Mouse (Mus musculus) forebrain, embryonic 12.5 days (tissue): Measurements from ENCODE around the gene Zfp473. TPM values are rescaled to one million over a fixed set of nuclear protein-coding genes. Genes with fewer than 3 reads are reported as not detected.
A peak's percentile ranks its signal among the peaks of the same experiment; 100 is the strongest.

Experiments used
- ATAC-seq: fragments of 200-750 bp; cut with Nextera tagmentation; 2 replicates; pipeline ENCODE4 v1.8.0; 2017; ENCODE audit warnings: moderate TSS enrichment; ENCODE audit not compliant: low FRiP score
- H3K27ac ChIP-seq: fragments of 300-500 bp; sonication (generic); 2 replicates; pipeline ENCODE4 v1.5.1; 2016; ENCODE audit warnings: mild to moderate bottlenecking
- H3K27me3 ChIP-seq: fragments of 300-500 bp; sonication (generic); 2 replicates; pipeline ENCODE4 v1.6.1; 2016; ENCODE audit warnings: mild to moderate bottlenecking
- H3K36me3 ChIP-seq: fragments of 300-500 bp; sonication (generic); replicated peaks from 2 replicates; pipeline ENCODE4 v1.6.1; 2016; ENCODE audit warnings: mild to moderate bottlenecking
- H3K4me1 ChIP-seq: fragments of 300-500 bp; sonication (generic); 2 replicates; pipeline ENCODE4 v1.6.1; 2016
- H3K4me2 ChIP-seq: fragments of 300-500 bp; sonication (generic); 2 replicates; pipeline ENCODE4 v1.6.1; 2016; ENCODE audit warnings: mild to moderate bottlenecking, moderate library complexity
- H3K4me3 ChIP-seq: fragments of 300-500 bp; sonication (generic); replicated peaks from 2 replicates; pipeline ENCODE4 v1.5.1; 2016; ENCODE audit warnings: mild to moderate bottlenecking
- H3K9ac ChIP-seq: fragments of 300-500 bp; sonication (generic); 2 replicates; pipeline ENCODE4 v1.6.1; 2016; ENCODE audit warnings: mild to moderate bottlenecking
- H3K9me3 ChIP-seq: fragments of 300-500 bp; sonication (generic); 2 replicates; pipeline ENCODE4 v1.6.1; 2016
- WGBS: fragments of 180-500 bp; shearing (Covaris S2); methylation state at CpG from one replicate; pipeline ENCODE4 v1.1.7; 2016; 5-methylcytosine and 5-hydroxymethylcytosine counted together
- polyA plus RNA-seq: library from polyadenylated mRNA; unstranded; fragments of >200 nt; fragmentation: Nextera tagmentation; extraction: Ambion mirVana; gene quantifications from 2 replicates; pipeline ENCODE4 v1.2.1, GENCODE M21; 2016

The Zfp473 gene
- polyA plus RNA-seq, 1 experiment from 2014 or later: 2.4 TPM

- H3K27me3 ChIP-seq: no peaks in the 10 kb centered on the region
- peaks cover under 1% of the 10 kb centered on the region; the same call in 1 of the 2 replicates for H3K36me3 ChIP-seq
- H3K4me3 ChIP-seq: no peak overlapping the region
- 75% methylated on average over 4 of the region's 4 CpGs for WGBS
- H3K9me3 ChIP-seq: no peaks in the 10 kb centered on the region
- peak overlapping the region; percentile 69 for H3K4me2 ChIP-seq
- no peak overlapping the region for H3K9ac ChIP-seq
- no peak for ATAC-seq
- peaks cover 28% of the 10 kb centered on the region for H3K4me1 ChIP-seq
- H3K27ac ChIP-seq: no peak overlapping the region
These were observed 3.7 kb downstream of the Zfp473 start for GRCm38 (mm10) chr7:44747115-44747514.

GRCm38 (mm10) chr7:44745076-44745475 lies 5.8 kb downstream of the Zfp473 start:
- peak overlapping the region; percentile 63 for H3K27ac ChIP-seq
- under 1% methylated on average over 18 of the region's 18 CpGs for WGBS
- no peaks in the 10 kb centered on the region for H3K36me3 ChIP-seq
- H3K4me2 ChIP-seq: peak overlapping the region; percentile 74
- ATAC-seq: peak; percentile 60
- peak overlapping the region; percentile 70 for H3K9ac ChIP-seq
- H3K27me3 ChIP-seq: no peaks in the 10 kb centered on the region
- H3K9me3 ChIP-seq: no peaks in the 10 kb centered on the region
- H3K4me3 ChIP-seq: peak overlapping the region; percentile 47
- peaks cover 28% of the 10 kb centered on the region for H3K4me1 ChIP-seq

- Histone ChIP-seq H3K4me3 (peak overlapping the region; percentile 47; the same call in 1 of the 2 replicates), H3K27me3 (no peaks in the 10 kb centered on the region), H3K36me3 (no peaks in the 10 kb centered on the region), H3K9me3 (no peaks in the 10 kb centered on the region), H3K27ac (no peak overlapping the region), H3K4me1 (peaks cover 25% of the 10 kb centered on the region), H3K4me2 (peak overlapping the region; percentile 74), H3K9ac (0 out of 2 replicates have a peak overlapping the region, but pooled peaks have one; percentile 70)
- WGBS: 25% methylated on average over 9 of the region's 9 CpGs
- ATAC-seq: no peak
These were observed 6.6 kb downstream of the Zfp473 start for GRCm38 (mm10) chr7:44744270-44744669.

- Histone ChIP-seq H3K4me2 (no peak overlapping the region), H3K27ac (no peak overlapping the region), H3K4me1 (peaks cover 9% of the 10 kb centered on the region), H3K9ac (no peak overlapping the region), H3K27me3 (no peaks in the 10 kb centered on the region), H3K36me3 (0 out of 2 replicates have a peak, but pooled peaks cover 6% of the 10 kb centered on the region), H3K4me3 (no peak overlapping the region), H3K9me3 (no peaks in the 10 kb centered on the region)
- no peak for ATAC-seq
- 91% methylated on average over 8 of the region's 8 CpGs for WGBS
These were observed 9.5 kb downstream of the Zfp473 start for GRCm38 (mm10) chr7:44741361-44741760.

- Histone ChIP-seq H3K4me3 (no peak overlapping the region), H3K9ac (no peak overlapping the region), H3K4me2 (no peak overlapping the region), H3K36me3 (peaks cover 26% of the 10 kb centered on the region), H3K4me1 (no peaks in the 10 kb centered on the region), H3K27me3 (no peaks in the 10 kb centered on the region), H3K9me3 (no peaks in the 10 kb centered on the region), H3K27ac (no peak overlapping the region)
- WGBS: 88% methylated on average over 9 of the region's 9 CpGs
- no peak for ATAC-seq
These were observed 17.1 kb downstream of the Zfp473 start for GRCm38 (mm10) chr7:44733723-44734122.

GRCm38 (mm10) chr7:44728082-44728975 lies 22.5 kb downstream of the Zfp473 start:
- Histone ChIP-seq H3K9ac (no peak overlapping the region), H3K4me3 (no peak overlapping the region), H3K4me2 (no peak overlapping the region), H3K4me1 (no peaks in the 10 kb centered on the region), H3K27ac (no peak overlapping the region), H3K36me3 (peaks cover 6% of the 10 kb centered on the region; the same call in 1 of the 2 replicates), H3K27me3 (no peaks in the 10 kb centered on the region), H3K9me3 (0 out of 2 replicates have a peak, but pooled peaks cover 4% of the 10 kb centered on the region)
- ATAC-seq: no peak
- WGBS: 87% methylated on average over 11 of the region's 11 CpGs

GRCm38 (mm10) chr7:44727151-44727550 lies 23.7 kb downstream of the Zfp473 start:
- Histone ChIP-seq H3K9me3 (0 out of 2 replicates have a peak, but pooled peaks cover 4% of the 10 kb centered on the region), H3K4me3 (no peak overlapping the region), H3K4me1 (no peaks in the 10 kb centered on the region), H3K36me3 (no peaks in the 10 kb centered on the region), H3K9ac (no peak overlapping the region), H3K4me2 (no peak overlapping the region), H3K27ac (no peak overlapping the region), H3K27me3 (no peaks in the 10 kb centered on the region)
- 68% methylated on average over 5 of the region's 5 CpGs for WGBS
- ATAC-seq: no peak

GRCm38 (mm10) chr7:44726343-44726742 lies 24.5 kb downstream of the Zfp473 start:
- Histone ChIP-seq H3K36me3 (no peaks in the 10 kb centered on the region), H3K4me1 (no peaks in the 10 kb centered on the region), H3K27ac (no peak overlapping the region), H3K9ac (no peak overlapping the region), H3K27me3 (no peaks in the 10 kb centered on the region), H3K4me3 (no peak overlapping the region), H3K4me2 (no peak overlapping the region), H3K9me3 (0 out of 2 replicates have a peak, but pooled peaks cover 4% of the 10 kb centered on the region)
- ATAC-seq: no peak
- WGBS: 75% methylated on average over 6 of the region's 6 CpGs

GRCm38 (mm10) chr7:44724316-44724715 lies 26.5 kb downstream of the Zfp473 start:
- no peak overlapping the region for H3K9ac ChIP-seq

GRCm38 (mm10) chr7:44722058-44722457 lies 28.8 kb downstream of the Zfp473 start:
- ATAC-seq: no peak
- Histone ChIP-seq H3K9me3 (no peaks in the 10 kb centered on the region), H3K27ac (no peak overlapping the region), H3K4me3 (no peak overlapping the region), H3K36me3 (no peaks in the 10 kb centered on the region), H3K9ac (no peak overlapping the region), H3K27me3 (no peaks in the 10 kb centered on the region), H3K4me1 (no peaks in the 10 kb centered on the region), H3K4me2 (no peak overlapping the region)
- 91% methylated on average over 5 of the region's 5 CpGs for WGBS

More at GRCm38 (mm10) chr7:44724316-44724715, 26.5 kb downstream of the Zfp473 start:
- Histone ChIP-seq H3K4me3 (no peak overlapping the region), H3K36me3 (no peaks in the 10 kb centered on the region), H3K9me3 (0 out of 2 replicates have a peak, but pooled peaks cover 4% of the 10 kb centered on the region), H3K4me2 (no peak overlapping the region), H3K4me1 (no peaks in the 10 kb centered on the region), H3K27me3 (no peaks in the 10 kb centered on the region), H3K27ac (no peak overlapping the region)
- no peak for ATAC-seq
- WGBS: 31% methylated on average over 7 of the region's 7 CpGs

- WGBS: 88% methylated on average over 5 of the region's 5 CpGs
These were observed 41.0 kb downstream of the Zfp473 start for GRCm38 (mm10) chr7:44709881-44710280.

GRCm38 (mm10) chr7:44708574-44708973 lies 42.3 kb downstream of the Zfp473 start, which contains the start of gene Izumo2:
Gene Izumo2 (plus strand): TSS chr7:44708742.
- Histone ChIP-seq H3K36me3 (no peaks in the 10 kb centered on the region), H3K27ac (no peak within 1 kb of the TSS), H3K4me2 (no peak within 1 kb of the TSS), H3K4me3 (no peak within 1 kb of the TSS), H3K9ac (no peak within 1 kb of the TSS), H3K9me3 (peaks cover 4% of the 10 kb centered on the region; the same call in 1 of the 2 replicates), H3K27me3 (no peaks in the 10 kb centered on the region), H3K4me1 (no peaks in the 10 kb centered on the region)
- ATAC-seq: no peak
- WGBS: 71% methylated on average over 14 of the region's 14 CpGs

More at GRCm38 (mm10) chr7:44709881-44710280, 41.0 kb downstream of the Zfp473 start:
- no peak overlapping the region for H3K4me3 ChIP-seq
- H3K36me3 ChIP-seq: no peaks in the 10 kb centered on the region
- H3K9ac ChIP-seq: no peak overlapping the region
- H3K9me3 ChIP-seq: peaks cover 4% of the 10 kb centered on the region; the same call in 1 of the 2 replicates
- no peak overlapping the region for H3K27ac ChIP-seq
- no peak for ATAC-seq
- H3K4me1 ChIP-seq: no peaks in the 10 kb centered on the region
- no peaks in the 10 kb centered on the region for H3K27me3 ChIP-seq
- no peak overlapping the region for H3K4me2 ChIP-seq
